Mouse (Mus musculus) limb, embryonic 10.5 days (tissue): Measurements from ENCODE around the gene Tbkbp1. TPM values are rescaled to one million over a fixed set of nuclear protein-coding genes. Genes with fewer than 3 reads are reported as not detected.

Experiments
- DNase-seq: peaks from one replicate; pipeline ENCODE4 v3.0.0-alpha.2; 2017; ENCODE audit warnings: low spot score
- H3K27ac ChIP-seq: fragments of 300-500 bp; sonication (generic); 2 replicates; pipeline ENCODE4 v1.5.1; 2016; ENCODE audit warnings: mild to moderate bottlenecking
- H3K27me3 ChIP-seq: fragments of 300-500 bp; sonication (generic); 2 replicates; pipeline ENCODE4 v1.6.1; 2016; ENCODE audit warnings: low read depth, mild to moderate bottlenecking; ENCODE audit not compliant: poor library complexity, severe bottlenecking
- H3K36me3 ChIP-seq: fragments of 300-500 bp; sonication (generic); 2 replicates; pipeline ENCODE4 v1.6.1; 2016; ENCODE audit warnings: mild to moderate bottlenecking, moderate library complexity
- H3K4me1 ChIP-seq: fragments of 300-500 bp; sonication (generic); 2 replicates; pipeline ENCODE4 v1.6.1; 2016
- H3K4me3 ChIP-seq: fragments of 300-500 bp; sonication (generic); 2 replicates; pipeline ENCODE4 v1.5.1; 2016; ENCODE audit warnings: mild to moderate bottlenecking, moderate library complexity
- H3K9me3 ChIP-seq: fragments of 300-500 bp; sonication (generic); replicated peaks from 2 replicates; pipeline ENCODE4 v1.6.1; 2016; ENCODE audit warnings: mild to moderate bottlenecking
- WGBS: fragments of 180-500 bp; shearing (Covaris S2); methylation state at CpG from one replicate; pipeline ENCODE4 v1.1.7; 2016; 5-methylcytosine and 5-hydroxymethylcytosine counted together
- polyA plus RNA-seq: library from polyadenylated mRNA; unstranded; fragments of >200 nt; fragmentation: Nextera tagmentation; extraction: Ambion mirVana; gene quantifications from 2 replicates; pipeline ENCODE4 v1.2.1, GENCODE M21; 2016

The Tbkbp1 gene
- polyA plus RNA-seq, 1 experiment from 2014 or later: 6.1 TPM

- H3K4me1 ChIP-seq: peaks cover 25% of the 10 kb centered on the region
- H3K36me3 ChIP-seq: peaks cover 59% of the 10 kb centered on the region
- peak; percentile 97 for DNase-seq
- under 1% methylated on average over 44 of the region's 74 CpGs for WGBS
- no peaks in the 10 kb centered on the region for H3K9me3 ChIP-seq
- H3K27ac ChIP-seq: peak overlapping the region; percentile 95
- peak overlapping the region; percentile 69 for H3K4me3 ChIP-seq
- no peaks in the 10 kb centered on the region for H3K27me3 ChIP-seq
Measured at GRCm38 (mm10) chr11:97186947-97187763, 35.9 kb upstream of the Tbkbp1 start.

- H3K27me3 ChIP-seq: no peaks in the 10 kb centered on the region
- H3K4me3 ChIP-seq: peak overlapping the region; percentile 69
- H3K36me3 ChIP-seq: peaks cover 67% of the 10 kb centered on the region
- H3K4me1 ChIP-seq: peaks cover 25% of the 10 kb centered on the region
- WGBS: 72% methylated on average over 5 of the region's 5 CpGs
- H3K27ac ChIP-seq: peak overlapping the region; percentile 95
- no peaks in the 10 kb centered on the region for H3K9me3 ChIP-seq
- no peak for DNase-seq
Measured at GRCm38 (mm10) chr11:97185704-97186614, 34.7 kb upstream of the Tbkbp1 start.

GRCm38 (mm10) chr11:97184875-97185274, 33.6 kb upstream of the Tbkbp1 start:
- DNase-seq: no peak
- H3K4me1 ChIP-seq: peaks cover 25% of the 10 kb centered on the region
- 85% methylated on average over 5 of the region's 5 CpGs for WGBS
- no peak overlapping the region for H3K4me3 ChIP-seq
- peaks cover 72% of the 10 kb centered on the region for H3K36me3 ChIP-seq
- no peaks in the 10 kb centered on the region for H3K27me3 ChIP-seq
- H3K9me3 ChIP-seq: no peaks in the 10 kb centered on the region
- H3K27ac ChIP-seq: no peak overlapping the region

GRCm38 (mm10) chr11:97182446-97182845, 31.2 kb upstream of the Tbkbp1 start:
- Histone ChIP-seq H3K4me3 (no peak overlapping the region), H3K27ac (no peak overlapping the region), H3K36me3 (peaks cover 96% of the 10 kb centered on the region), H3K27me3 (no peaks in the 10 kb centered on the region), H3K4me1 (peaks cover 19% of the 10 kb centered on the region), H3K9me3 (no peaks in the 10 kb centered on the region)
- no peak for DNase-seq
- 96% methylated on average over 3 of the region's 3 CpGs for WGBS

GRCm38 (mm10) chr11:97181061-97181460, 29.8 kb upstream of the Tbkbp1 start:
- Histone ChIP-seq H3K27ac (no peak overlapping the region), H3K4me1 (peaks cover 13% of the 10 kb centered on the region), H3K4me3 (no peak overlapping the region), H3K36me3 (peaks cover 100% of the 10 kb centered on the region), H3K9me3 (no peaks in the 10 kb centered on the region), H3K27me3 (no peaks in the 10 kb centered on the region)
- DNase-seq: no peak
- WGBS: 91% methylated on average over 5 of the region's 5 CpGs

GRCm38 (mm10) chr11:97178198-97178597, 26.9 kb upstream of the Tbkbp1 start:
- no peaks in the 10 kb centered on the region for H3K4me1 ChIP-seq
- no peak overlapping the region for H3K4me3 ChIP-seq
- no peaks in the 10 kb centered on the region for H3K9me3 ChIP-seq
- H3K27me3 ChIP-seq: no peaks in the 10 kb centered on the region
- DNase-seq: no peak
- peaks cover 100% of the 10 kb centered on the region for H3K36me3 ChIP-seq
- 98% methylated on average over 2 of the region's 2 CpGs for WGBS
- H3K27ac ChIP-seq: no peak overlapping the region

GRCm38 (mm10) chr11:97176851-97177250, 25.6 kb upstream of the Tbkbp1 start:
- H3K4me3 ChIP-seq: no peak overlapping the region
- no peaks in the 10 kb centered on the region for H3K9me3 ChIP-seq
- H3K4me1 ChIP-seq: no peaks in the 10 kb centered on the region
- peaks cover 100% of the 10 kb centered on the region for H3K36me3 ChIP-seq
- H3K27me3 ChIP-seq: no peaks in the 10 kb centered on the region
- H3K27ac ChIP-seq: no peak overlapping the region
- WGBS: 70% methylated on average over 3 of the region's 3 CpGs
- peak; percentile 45 for DNase-seq

- Histone ChIP-seq H3K27ac (no peak overlapping the region), H3K4me3 (no peak overlapping the region), H3K4me1 (no peaks in the 10 kb centered on the region), H3K27me3 (no peaks in the 10 kb centered on the region), H3K36me3 (peaks cover 100% of the 10 kb centered on the region), H3K9me3 (no peaks in the 10 kb centered on the region)
- DNase-seq: no peak
- 97% methylated on average over 7 of the region's 7 CpGs for WGBS
Measured at GRCm38 (mm10) chr11:97175499-97175898, 24.2 kb upstream of the Tbkbp1 start.

- WGBS: 85% methylated on average over 6 of the region's 6 CpGs
- peaks cover 100% of the 10 kb centered on the region for H3K36me3 ChIP-seq
- no peak overlapping the region for H3K27ac ChIP-seq
- no peaks in the 10 kb centered on the region for H3K4me1 ChIP-seq
- H3K9me3 ChIP-seq: no peaks in the 10 kb centered on the region
- H3K4me3 ChIP-seq: no peak overlapping the region
- H3K27me3 ChIP-seq: no peaks in the 10 kb centered on the region
- no peak for DNase-seq
Measured at GRCm38 (mm10) chr11:97160341-97160740, 9.0 kb upstream of the Tbkbp1 start.

- no peaks in the 10 kb centered on the region for H3K9me3 ChIP-seq
- no peak for DNase-seq
- H3K4me1 ChIP-seq: peaks cover 25% of the 10 kb centered on the region
- H3K27me3 ChIP-seq: no peaks in the 10 kb centered on the region
- 81% methylated on average over 7 of the region's 7 CpGs for WGBS
- no peak overlapping the region for H3K27ac ChIP-seq
- peaks cover 81% of the 10 kb centered on the region for H3K36me3 ChIP-seq
- H3K4me3 ChIP-seq: no peak overlapping the region
Measured at GRCm38 (mm10) chr11:97156999-97157398, 5.7 kb upstream of the Tbkbp1 start.

- Histone ChIP-seq H3K27ac (no peak overlapping the region), H3K4me1 (peaks cover 63% of the 10 kb centered on the region), H3K4me3 (peak overlapping the region; percentile 84), H3K36me3 (peaks cover 48% of the 10 kb centered on the region), H3K9me3 (no peaks in the 10 kb centered on the region), H3K27me3 (no peaks in the 10 kb centered on the region)
- 25% methylated on average over 10 of the region's 10 CpGs for WGBS
- peak; percentile 51 for DNase-seq
Measured at GRCm38 (mm10) chr11:97152662-97153287, 1.5 kb upstream of the Tbkbp1 start.

GRCm38 (mm10) chr11:97152023-97152426, 730 bp upstream of the Tbkbp1 start:
- H3K36me3 ChIP-seq: peaks cover 46% of the 10 kb centered on the region
- H3K9me3 ChIP-seq: no peaks in the 10 kb centered on the region
- peak overlapping the region; percentile 15; the same call in 1 of the 2 replicates for H3K27ac ChIP-seq
- WGBS: 3% methylated on average over 11 of the region's 11 CpGs
- peaks cover 5% of the 10 kb centered on the region; the same call in 1 of the 2 replicates for H3K27me3 ChIP-seq
- H3K4me1 ChIP-seq: peaks cover 69% of the 10 kb centered on the region
- peak overlapping the region; percentile 84 for H3K4me3 ChIP-seq
- peak; percentile 52 for DNase-seq
